Mouse (Mus musculus): ENCODE measurements around the gene Kif12. TPM values are rescaled to one million over a fixed set of nuclear protein-coding genes. Genes with fewer than 3 reads are reported as not detected.

The Kif12 gene
- polyA plus RNA-seq, 1 experiment, result not detected

GRCm38 (mm10) chr4:63151127-63151526 is 20.8 kb downstream of the Kif12 start:
- TF ChIP-seq CTCF (IDR thresholded peaks at IDR 0.05; ENCODE audit: insufficient read depth, low read depth, low read length), result no peak
- no peak for TF ChIP-seq POLR2A (IDR thresholded peaks at IDR 0.05; ENCODE audit: insufficient read depth, low read depth, low read length)
- 88% methylated on average over 6 of the region's 6 CpGs for WGBS
- H3K4me3 ChIP-seq (ENCODE audit: insufficient read depth, low read depth, low read length), result no peak overlapping the region
- H3K4me1 ChIP-seq (ENCODE audit: control insufficient read depth, insufficient read depth, low read length), result no peaks in the 10 kb centered on the region
- H3K27ac ChIP-seq (ENCODE audit: insufficient read depth, low read depth, low read length), result no peak overlapping the region

- no peak overlapping the region for H3K4me3 ChIP-seq (ENCODE audit: insufficient read depth, low read depth, low read length)
- no peak overlapping the region for H3K27ac ChIP-seq (ENCODE audit: insufficient read depth, low read depth, low read length)
- H3K4me1 ChIP-seq (ENCODE audit: control insufficient read depth, insufficient read depth, low read length), result no peaks in the 10 kb centered on the region
- WGBS, result 97% methylated on average over 6 of the region's 6 CpGs
- TF ChIP-seq CTCF (IDR thresholded peaks at IDR 0.05; ENCODE audit: insufficient read depth, low read depth, low read length), result no peak
- TF ChIP-seq POLR2A (IDR thresholded peaks at IDR 0.05; ENCODE audit: insufficient read depth, low read depth, low read length), result no peak
Measured at GRCm38 (mm10) chr4:63147268-63147667, 24.7 kb downstream of the Kif12 start.

- H3K4me3 ChIP-seq (ENCODE audit: insufficient read depth, low read depth, low read length), result no peak overlapping the region
- H3K4me1 ChIP-seq (ENCODE audit: control insufficient read depth, insufficient read depth, low read length), result no peaks in the 10 kb centered on the region
- 70% methylated on average over 5 of the region's 5 CpGs for WGBS
- no peak overlapping the region for H3K27ac ChIP-seq (ENCODE audit: insufficient read depth, low read depth, low read length)
- TF ChIP-seq POLR2A (IDR thresholded peaks at IDR 0.05; ENCODE audit: insufficient read depth, low read depth, low read length) (no peak), CTCF (IDR thresholded peaks at IDR 0.05; ENCODE audit: insufficient read depth, low read depth, low read length) (no peak)
Measured at GRCm38 (mm10) chr4:63129891-63130624, 41.9 kb downstream of the Kif12 start.

- WGBS, result 69% methylated on average over 8 of the region's 8 CpGs
- H3K4me1 ChIP-seq (ENCODE audit: control insufficient read depth, insufficient read depth, low read length), result no peaks in the 10 kb centered on the region
- H3K27ac ChIP-seq (ENCODE audit: insufficient read depth, low read depth, low read length), result no peak overlapping the region
Measured at GRCm38 (mm10) chr4:63124861-63125466, 47.0 kb downstream of the Kif12 start.

GRCm38 (mm10) chr4:63118639-63119437 is 53.1 kb downstream of the Kif12 start:
- Histone ChIP-seq H3K4me3 (ENCODE audit: insufficient read depth, low read depth, low read length) (no peak overlapping the region), H3K27ac (ENCODE audit: insufficient read depth, low read depth, low read length) (no peak overlapping the region), H3K4me1 (ENCODE audit: control insufficient read depth, insufficient read depth, low read length) (no peaks in the 10 kb centered on the region)
- 95% methylated on average over 5 of the region's 5 CpGs for WGBS
- peak; percentile 85 for TF ChIP-seq CTCF (IDR thresholded peaks at IDR 0.05; ENCODE audit: insufficient read depth, low read depth, low read length)
- TF ChIP-seq POLR2A (IDR thresholded peaks at IDR 0.05; ENCODE audit: insufficient read depth, low read depth, low read length), result no peak

More at GRCm38 (mm10) chr4:63124861-63125466, 47.0 kb downstream of the Kif12 start:
- TF ChIP-seq CTCF (IDR thresholded peaks at IDR 0.05; ENCODE audit: insufficient read depth, low read depth, low read length) (no peak), POLR2A (IDR thresholded peaks at IDR 0.05; ENCODE audit: insufficient read depth, low read depth, low read length) (no peak)
- no peak overlapping the region for H3K4me3 ChIP-seq (ENCODE audit: insufficient read depth, low read depth, low read length)

Other genes starting within 250 kb of the Kif12 start
- gene Zfp618, start 206.6 kb downstream of the Kif12 start, polyA plus RNA-seq (2012; ENCODE audit: insufficient read depth, insufficient read length, low replicate concordance, missing spikeins), result not detected in 2 replicates
- not detected in 2 replicates for gene Ambp, start 17.3 kb downstream of the Kif12 start, polyA plus RNA-seq (2012; ENCODE audit: insufficient read depth, insufficient read length, low replicate concordance, missing spikeins)
- not detected in 2 replicates for gene Col27a1, start 41.9 kb upstream of the Kif12 start, polyA plus RNA-seq (2012; ENCODE audit: insufficient read depth, insufficient read length, low replicate concordance, missing spikeins)
- gene Orm1, start 172.4 kb upstream of the Kif12 start, polyA plus RNA-seq (2012; ENCODE audit: insufficient read depth, insufficient read length, low replicate concordance, missing spikeins), result not detected in 2 replicates
- not detected in 2 replicates for gene Orm3, start 184.0 kb upstream of the Kif12 start, polyA plus RNA-seq (2012; ENCODE audit: insufficient read depth, insufficient read length, low replicate concordance, missing spikeins)
- not detected in 2 replicates for gene Orm2, start 190.3 kb upstream of the Kif12 start, polyA plus RNA-seq (2012; ENCODE audit: insufficient read depth, insufficient read length, low replicate concordance, missing spikeins)
- gene Akna, start 231.2 kb upstream of the Kif12 start, polyA plus RNA-seq (2012; ENCODE audit: insufficient read depth, insufficient read length, low replicate concordance, missing spikeins), result not detected in 2 replicates

Measured in olfactory bulb, adult 2 months (tissue).